Mouse (Mus musculus): ENCODE results near the gene 1700013G24Rik.

The 1700013G24Rik gene

GRCm38 (mm10) chr4:137456581-137456980 lies 3.5 kb downstream of the 1700013G24Rik start:
- no peak for DNase-seq (ENCODE audit: extremely low spot score, low read depth, low spot score)

DNA sequence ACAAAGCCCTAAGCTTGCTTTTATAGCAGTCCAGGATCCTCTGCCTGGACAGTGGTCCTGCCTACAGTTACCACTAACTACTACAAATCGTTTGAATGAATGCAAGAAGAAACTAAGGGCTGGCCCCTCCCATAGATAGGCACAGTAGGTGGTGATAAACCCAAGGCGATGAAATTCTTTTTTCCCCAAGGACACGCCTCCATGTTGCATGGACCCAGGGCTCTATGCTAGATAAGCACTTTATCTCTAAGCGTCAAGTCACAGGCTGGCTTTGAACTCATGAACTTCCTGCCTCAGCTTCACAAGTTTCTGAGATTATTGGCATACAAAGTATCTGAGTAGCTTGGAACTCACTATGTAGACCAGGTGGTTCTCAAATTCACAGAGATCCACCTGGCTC lies 4.2 kb downstream of the 1700013G24Rik start:
- DNase-seq (ENCODE audit: extremely low spot score, low read depth, low spot score): no peak

GRCm38 (mm10) chr4:137458310-137458709 lies 5.2 kb downstream of the 1700013G24Rik start:
- no peak for DNase-seq (ENCODE audit: extremely low spot score, low read depth, low spot score)

GRCm38 (mm10) chr4:137458861-137459260 lies 5.8 kb downstream of the 1700013G24Rik start:
- DNase-seq (ENCODE audit: extremely low spot score, low read depth, low spot score): no peak

DNA sequence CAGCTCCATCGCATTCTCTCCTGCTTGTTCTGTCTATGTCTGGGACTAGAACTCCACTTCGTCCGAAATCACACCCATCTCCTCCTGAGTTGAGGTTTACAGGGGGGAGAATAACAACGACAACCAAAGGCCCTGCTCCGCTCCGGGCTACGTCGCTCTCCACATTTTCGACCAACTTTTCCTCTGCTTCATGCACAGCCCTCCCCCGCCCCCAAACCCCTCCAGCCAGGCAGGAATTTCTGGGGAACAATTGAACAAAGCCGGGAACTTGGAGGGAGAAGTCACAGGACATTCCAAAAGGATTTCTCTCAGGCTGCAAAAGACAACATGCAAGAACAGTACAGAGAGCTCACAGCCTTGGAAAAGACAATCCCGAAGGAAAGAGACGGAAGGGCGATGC lies 7.6 kb downstream of the 1700013G24Rik start:
- DNase-seq (ENCODE audit: extremely low spot score, low read depth, low spot score): no peak

GRCm38 (mm10) chr4:137461217-137461616 lies 8.1 kb downstream of the 1700013G24Rik start:
- no peak for DNase-seq (ENCODE audit: extremely low spot score, low read depth, low spot score)

DNA sequence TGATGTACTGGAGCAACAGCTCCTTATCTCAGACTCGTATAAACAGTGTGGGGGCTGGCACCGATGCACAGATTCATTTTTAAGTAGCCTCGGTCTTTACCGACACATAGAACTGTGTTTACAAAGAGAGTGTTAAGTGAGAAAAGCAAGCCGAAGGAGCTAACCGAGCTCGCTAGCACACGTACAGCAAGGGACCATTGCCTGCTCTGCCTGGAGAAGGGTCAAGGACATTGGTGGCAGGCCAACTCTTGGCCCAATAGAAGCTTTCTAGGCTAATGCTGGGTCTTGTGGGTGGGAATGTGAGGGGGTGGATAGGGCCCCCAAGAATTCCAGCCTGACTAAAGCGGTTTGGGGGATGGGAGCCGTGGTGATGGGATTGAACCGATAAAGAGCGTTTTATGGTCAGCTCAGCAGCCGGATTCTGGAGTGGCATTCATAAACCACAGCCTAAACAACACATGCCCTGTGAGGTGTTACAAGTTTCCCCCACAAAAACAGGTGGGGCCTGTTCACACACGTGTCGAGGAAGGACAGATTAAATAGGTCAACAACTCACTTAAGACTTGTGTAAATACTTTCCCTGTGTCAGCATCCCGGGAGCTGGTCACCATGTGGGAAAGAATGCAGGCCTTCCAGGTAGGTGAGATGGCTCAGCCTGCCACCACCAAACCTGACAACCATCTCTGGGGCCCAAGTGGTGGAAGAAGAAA lies 9.1 kb downstream of the 1700013G24Rik start:
- no peak for DNase-seq (ENCODE audit: extremely low spot score, low read depth, low spot score)

- no peak for DNase-seq (ENCODE audit: extremely low spot score, low read depth, low spot score)
These were observed 12.2 kb downstream of the 1700013G24Rik start for GRCm38 (mm10) chr4:137465125-137465787.

DNA sequence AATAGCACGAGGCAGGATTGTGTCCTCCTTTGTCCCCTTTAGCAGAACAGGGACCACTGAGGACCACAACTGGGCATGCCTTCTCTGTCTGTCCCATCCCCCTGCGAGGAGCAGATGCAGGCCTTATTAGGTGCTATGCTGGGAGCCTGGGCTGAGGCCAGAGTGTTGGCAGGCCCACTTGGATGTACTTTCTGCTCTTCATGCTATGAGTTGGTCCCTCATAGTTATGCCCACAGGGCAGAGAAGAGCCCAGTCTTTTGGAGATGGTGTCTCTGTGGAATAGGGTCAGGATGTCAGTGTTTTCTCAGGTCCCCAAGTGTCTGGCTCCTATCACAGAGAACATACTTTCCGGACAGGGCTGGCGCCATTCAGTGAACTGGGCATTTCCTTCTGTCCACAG lies 13.9 kb downstream of the 1700013G24Rik start:
- DNase-seq (ENCODE audit: extremely low spot score, low read depth, low spot score): no peak

DNA sequence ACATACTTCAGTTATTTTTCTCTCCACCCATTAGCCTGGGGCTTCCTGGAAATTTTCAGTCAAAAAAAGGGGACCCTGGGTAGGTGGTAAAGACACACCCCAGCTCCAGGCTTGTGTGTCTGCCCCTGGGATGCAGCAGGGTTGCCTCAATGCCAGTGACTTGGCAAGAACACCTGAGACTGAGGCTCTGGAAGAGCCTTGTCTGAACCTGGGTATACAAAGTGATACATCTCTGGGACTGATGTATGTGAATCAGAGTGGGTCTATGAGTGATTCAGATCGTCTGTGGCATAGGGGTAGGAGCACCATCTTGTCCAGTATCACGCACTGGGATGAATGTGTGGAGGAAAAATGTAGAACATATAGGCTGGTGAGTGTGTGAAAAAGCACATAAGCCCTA lies 14.4 kb downstream of the 1700013G24Rik start:
- DNase-seq (ENCODE audit: extremely low spot score, low read depth, low spot score): no peak

DNA sequence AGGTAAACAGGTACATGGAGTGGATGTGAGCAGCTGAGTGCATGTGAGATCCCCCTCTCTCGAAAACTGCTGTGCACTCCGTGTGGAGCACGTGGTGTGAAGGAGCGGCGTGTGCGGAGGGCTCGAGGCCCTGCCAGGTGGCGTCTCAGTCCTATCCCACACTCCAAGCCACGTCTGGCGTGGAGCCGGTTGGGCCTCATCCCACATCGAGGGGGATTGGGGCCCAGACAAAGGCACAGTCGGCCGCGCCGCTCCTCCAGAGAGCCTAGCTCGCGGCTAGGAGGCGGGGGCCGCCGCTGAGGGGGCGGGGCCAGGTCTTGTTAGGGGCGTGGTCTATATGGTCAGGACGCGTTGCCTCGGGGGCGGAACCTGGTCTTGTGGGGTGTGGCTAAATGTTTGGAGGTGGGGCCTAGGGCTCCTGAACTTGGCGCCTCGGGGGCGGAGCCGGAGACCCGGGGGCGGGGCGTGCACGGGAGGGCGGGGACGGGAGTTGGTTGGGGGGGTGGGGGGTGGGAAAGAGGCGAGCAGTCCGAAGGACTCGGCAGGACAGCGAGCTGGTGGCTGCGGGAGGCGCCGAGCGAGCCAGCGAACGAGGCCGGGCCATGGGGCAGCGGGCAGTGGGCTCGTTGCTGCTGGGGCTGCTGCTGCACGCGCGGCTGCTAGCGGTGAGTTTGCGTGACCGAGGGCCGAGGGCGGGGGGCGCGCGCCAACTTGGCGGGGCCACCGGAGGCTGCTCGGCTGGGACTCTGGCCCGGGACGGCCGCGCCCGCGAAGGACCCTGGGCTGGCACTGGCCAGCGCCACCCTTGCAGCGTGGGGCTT lies 15.4 kb downstream of the 1700013G24Rik start, which contains the start of gene Hspg2:
TSS of gene Hspg2 (plus strand) at position 510 of the 821 bp plus-strand sequence.
- DNase-seq (ENCODE audit: extremely low spot score, low read depth, low spot score): peak; percentile 92

DNA sequence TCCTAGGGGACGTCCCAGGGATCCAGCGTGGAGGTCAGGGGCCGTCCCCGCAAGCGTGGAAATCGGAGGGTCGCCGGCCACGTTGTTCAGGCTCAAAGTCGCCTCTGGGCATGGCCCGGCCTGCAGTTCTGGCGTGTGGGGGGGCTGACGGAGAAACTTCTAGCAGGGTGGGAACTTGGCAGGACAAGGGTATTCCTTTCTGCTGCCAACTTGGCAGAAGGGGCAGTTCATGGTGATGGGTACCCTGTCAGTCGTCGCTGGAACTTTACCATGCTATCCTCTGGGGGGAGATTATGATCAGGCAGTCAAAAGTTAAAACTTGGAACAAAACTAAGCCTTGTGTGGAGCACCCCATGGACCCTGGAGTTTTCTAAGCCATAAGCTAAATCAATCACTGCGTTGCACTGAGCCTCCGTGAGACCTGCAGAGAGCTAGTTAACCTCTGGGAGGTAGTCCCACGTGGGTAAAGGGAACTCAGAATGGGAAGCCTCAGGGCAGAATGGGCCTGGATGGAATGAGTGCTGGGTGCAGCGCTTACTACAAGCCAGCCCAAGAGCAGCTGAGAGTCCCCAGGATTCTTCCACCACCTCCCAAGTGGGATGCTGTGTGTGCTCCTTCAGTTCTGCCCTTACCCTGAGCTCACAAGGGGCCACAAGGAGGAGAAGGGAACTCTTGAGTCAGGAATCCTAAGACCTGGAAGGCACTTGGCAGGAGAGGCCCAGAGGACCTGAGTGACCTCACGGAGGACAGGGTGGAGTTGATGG lies 16.2 kb downstream of the 1700013G24Rik start:
- DNase-seq (ENCODE audit: extremely low spot score, low read depth, low spot score): no peak

DNA sequence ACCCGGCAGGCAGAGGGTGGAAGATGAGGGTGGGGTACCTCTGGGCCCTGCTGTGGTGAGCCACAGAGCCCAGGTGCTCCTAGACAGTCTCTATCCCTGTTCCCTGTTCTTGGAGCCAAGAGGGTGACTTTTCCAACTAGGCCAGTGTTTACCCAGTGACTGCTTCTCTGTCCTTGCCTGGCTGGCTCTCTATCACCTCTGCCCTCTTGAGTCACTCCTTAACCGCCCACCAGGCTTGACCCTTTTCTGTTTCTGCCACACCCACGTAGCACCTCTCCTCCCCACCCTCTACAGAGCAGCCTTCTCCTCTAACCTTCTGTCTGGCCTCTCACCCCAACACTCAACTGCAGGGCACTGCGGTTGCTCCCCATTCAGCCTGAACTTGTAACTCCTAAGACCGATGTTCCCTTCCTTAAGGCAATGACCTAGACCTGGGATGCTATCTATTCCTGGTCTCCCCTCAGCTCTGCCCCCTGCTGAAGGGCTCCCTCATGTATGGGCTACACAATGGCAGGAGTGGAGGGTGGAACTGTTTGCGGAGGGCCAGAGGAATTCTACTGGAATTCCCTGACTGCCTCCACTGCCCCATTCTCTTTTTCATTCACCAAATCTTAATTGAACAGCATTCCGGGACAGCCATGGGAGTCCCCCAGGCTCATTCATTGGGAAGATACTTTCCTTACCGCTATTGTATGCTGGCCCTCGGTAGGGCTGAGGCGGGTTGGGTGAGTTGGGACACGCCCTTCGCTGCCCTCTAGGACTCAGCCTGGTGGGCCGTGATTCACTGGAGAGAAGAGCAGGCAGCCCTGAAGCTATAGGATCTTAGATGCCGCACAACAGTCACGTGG lies 17.0 kb downstream of the 1700013G24Rik start:
- no peak for DNase-seq (ENCODE audit: extremely low spot score, low read depth, low spot score)

- DNase-seq (ENCODE audit: extremely low spot score, low read depth, low spot score): no peak
These were observed 17.7 kb downstream of the 1700013G24Rik start for GRCm38 (mm10) chr4:137470701-137471317.

DNA sequence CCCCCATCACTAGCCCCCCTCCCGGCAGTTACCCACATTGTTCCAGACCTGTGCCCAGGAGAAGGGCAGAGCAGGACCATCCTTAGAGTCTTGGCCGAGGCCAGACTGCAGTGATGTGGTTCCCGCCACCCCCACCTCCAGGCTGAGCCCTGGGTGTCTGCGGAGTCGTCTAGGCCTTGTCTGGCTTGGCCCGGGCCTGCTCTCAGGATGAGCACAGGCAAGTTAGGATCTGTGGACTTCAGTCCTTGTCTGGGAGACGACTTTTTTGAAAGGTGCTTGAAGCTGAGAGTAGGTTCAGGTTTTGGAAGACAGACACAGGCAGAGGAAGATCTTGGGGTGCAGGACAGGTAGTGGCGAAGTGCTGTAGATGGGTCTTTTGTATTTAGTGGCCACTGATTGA lies 18.2 kb downstream of the 1700013G24Rik start:
- no peak for DNase-seq (ENCODE audit: extremely low spot score, low read depth, low spot score)

DNA sequence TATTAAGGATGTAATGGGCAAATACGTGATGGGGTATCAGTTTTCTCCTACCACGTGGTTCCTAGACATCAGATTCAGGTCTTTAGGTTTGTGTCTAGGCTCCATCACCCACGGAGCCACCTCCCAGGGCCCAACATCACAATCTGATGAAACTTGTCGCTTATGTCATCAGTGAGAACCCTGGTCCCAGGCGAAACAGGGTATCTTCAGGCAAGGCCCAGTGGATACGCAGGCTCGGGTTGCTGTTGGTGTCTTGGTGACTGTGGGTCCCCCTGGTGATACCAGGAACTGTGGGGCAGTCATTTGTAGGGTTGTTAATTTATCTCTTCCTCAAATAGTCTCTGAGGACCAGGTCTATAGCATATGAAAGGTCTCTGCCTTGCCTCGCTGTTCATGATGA lies 20.2 kb downstream of the 1700013G24Rik start:
- no peak for DNase-seq (ENCODE audit: extremely low spot score, low read depth, low spot score)

- no peak for DNase-seq (ENCODE audit: extremely low spot score, low read depth, low spot score)
These were observed 20.8 kb downstream of the 1700013G24Rik start for GRCm38 (mm10) chr4:137473701-137474388.

DNA sequence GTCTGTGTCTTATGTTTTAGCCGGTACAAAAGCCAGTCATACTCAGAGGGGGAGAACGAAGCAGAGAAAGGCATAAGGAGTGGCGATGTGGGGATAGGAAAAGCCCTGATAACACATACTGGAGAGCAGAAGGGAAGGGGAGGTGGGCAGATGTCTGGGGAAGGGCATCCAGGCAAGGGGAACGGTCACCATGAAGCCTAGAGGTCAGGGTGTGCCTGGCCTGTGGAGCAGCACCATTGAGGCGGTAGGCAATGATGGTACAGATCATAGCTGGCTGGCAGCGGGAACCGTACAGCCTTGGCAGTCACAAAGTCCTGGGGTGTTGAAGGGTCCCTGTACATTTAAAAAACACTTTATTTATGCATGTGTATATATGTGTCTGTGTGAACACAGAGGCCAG lies 21.6 kb downstream of the 1700013G24Rik start:
- DNase-seq (ENCODE audit: extremely low spot score, low read depth, low spot score): no peak

Data from hindlimb bud, embryonic 11.5 days (tissue).